Mouse (Mus musculus) hindbrain, embryonic 16.5 days (tissue): ENCODE results near the gene Ccdc137. TPM values are rescaled to one million over a fixed set of nuclear protein-coding genes. Genes with fewer than 3 reads are reported as not detected.

Experiments used
- ATAC-seq: fragments of 200-750 bp; cut with Nextera tagmentation; 2 replicates; pipeline ENCODE4 v1.8.0; 2017; ENCODE audit warnings: moderate TSS enrichment, moderate library complexity
- H3K27ac ChIP-seq: fragments of 300-500 bp; sonication (generic); 2 replicates; pipeline ENCODE4 v1.5.1; 2014; ENCODE audit warnings: low read depth, mild to moderate bottlenecking, control low read depth, low read length, moderate library complexity
- H3K27me3 ChIP-seq: fragments of 300-500 bp; sonication (generic); replicated peaks from 2 replicates; pipeline ENCODE4 v1.6.1; 2014; ENCODE audit warnings: low read length; ENCODE audit not compliant: control insufficient read depth, insufficient read depth
- H3K36me3 ChIP-seq: fragments of 300-500 bp; sonication (generic); 2 replicates; pipeline ENCODE4 v1.6.1; 2014; ENCODE audit warnings: mild to moderate bottlenecking, low read length, moderate library complexity, mixed read lengths; ENCODE audit not compliant: control insufficient read depth, insufficient read depth
- H3K4me1 ChIP-seq: fragments of 300-500 bp; sonication (generic); 2 replicates; pipeline ENCODE4 v1.6.1; 2014; ENCODE audit warnings: low read depth, low read length; ENCODE audit not compliant: control insufficient read depth, insufficient read depth
- H3K4me2 ChIP-seq: fragments of 300-500 bp; sonication (generic); 2 replicates; pipeline ENCODE4 v1.6.1; 2014; ENCODE audit warnings: mild to moderate bottlenecking, low read length, control low read depth, moderate library complexity
- H3K4me3 ChIP-seq: fragments of 300-500 bp; sonication (generic); 2 replicates; pipeline ENCODE4 v1.5.1; 2014; ENCODE audit warnings: mild to moderate bottlenecking, low read length, control low read depth, moderate library complexity
- H3K9ac ChIP-seq: fragments of 300-500 bp; sonication (generic); 2 replicates; pipeline ENCODE4 v1.6.1; 2014; ENCODE audit warnings: low read depth, mild to moderate bottlenecking, control low read depth, low read length, moderate library complexity
- H3K9me3 ChIP-seq: fragments of 300-500 bp; sonication (generic); 2 replicates; pipeline ENCODE4 v1.6.1; 2014; ENCODE audit warnings: mild to moderate bottlenecking, low read length, moderate library complexity; ENCODE audit not compliant: control insufficient read depth
- WGBS: fragments of 180-500 bp; shearing (Covaris S2); extraction: QIAGEN DNeasy Blood & Tissue Kit; methylation state at CpG from one replicate; pipeline ENCODE4 v1.1.7; 2014; 5-methylcytosine and 5-hydroxymethylcytosine counted together
- polyA plus RNA-seq: library from polyadenylated mRNA; unstranded; fragments of >200 nt; fragmentation: Nextera tagmentation; extraction: Ambion mirVana; gene quantifications from 2 replicates; pipeline ENCODE4 v1.2.1, GENCODE M21; 2015

The Ccdc137 gene
- polyA plus RNA-seq, 1 experiment from 2014 or later: 23.5 TPM

GRCm38 (mm10) chr11:120512790-120513453 lies 55.0 kb downstream of the Ccdc137 start:
- no peak overlapping the region for H3K27ac ChIP-seq
- no peaks in the 10 kb centered on the region for H3K9me3 ChIP-seq
- ATAC-seq: no peak
- H3K4me3 ChIP-seq: no peak overlapping the region
- no peaks in the 10 kb centered on the region for H3K36me3 ChIP-seq
- peaks cover 5% of the 10 kb centered on the region; the same call in 1 of the 2 replicates for H3K4me1 ChIP-seq
- no peak overlapping the region; the same call in 1 of the 2 replicates for H3K9ac ChIP-seq
- WGBS: 32% methylated on average over 6 of the region's 6 CpGs
- H3K27me3 ChIP-seq: no peaks in the 10 kb centered on the region
- no peak overlapping the region for H3K4me2 ChIP-seq

Other genes with a start within 250 kb of the Ccdc137 start
- 7.8 and 9.7 TPM in 2 replicates for gene Bahcc1, start 225.2 kb upstream of the Ccdc137 start, polyA plus RNA-seq
- 4,199 and 4,222 TPM in 2 replicates for gene Actg1, start 109.6 kb upstream of the Ccdc137 start, polyA plus RNA-seq
- 0.66 and 1.6 TPM in 2 replicates for gene Fscn2, start 96.6 kb upstream of the Ccdc137 start, polyA plus RNA-seq
- 103 and 109 TPM in 2 replicates for gene Faap100, start 79.4 kb upstream of the Ccdc137 start, polyA plus RNA-seq
- 28.7 and 33.2 TPM in 2 replicates for gene Nploc4, start 20.4 kb upstream of the Ccdc137 start, polyA plus RNA-seq
- not detected in 2 replicates for gene Tspan10, start 15.5 kb upstream of the Ccdc137 start, polyA plus RNA-seq
- 0.30 TPM in 1 of 2 replicates, not detected in the other for gene Pde6g, start 4.6 kb upstream of the Ccdc137 start, polyA plus RNA-seq
- gene Oxld1, start within 50 bp of the Ccdc137 start, polyA plus RNA-seq: 10.8 and 15.8 TPM in 2 replicates
- gene Arl16, start 9.5 kb downstream of the Ccdc137 start, polyA plus RNA-seq: 60.5 and 68.1 TPM in 2 replicates
- gene Mrpl12, start 26.5 kb downstream of the Ccdc137 start, polyA plus RNA-seq: 135 and 137 TPM in 2 replicates
- 31.2 and 31.5 TPM in 2 replicates for gene Slc25a10, start 33.7 kb downstream of the Ccdc137 start, polyA plus RNA-seq
- gene Gcgr, start 72.6 kb downstream of the Ccdc137 start, polyA plus RNA-seq: 0.92 and 1.0 TPM in 2 replicates
- gene Mcrip1, start 91.6 kb downstream of the Ccdc137 start, polyA plus RNA-seq: 243 and 245 TPM in 2 replicates
- gene Ppp1r27, start 93.0 kb downstream of the Ccdc137 start, polyA plus RNA-seq: 0.64 TPM in 1 of 2 replicates, not detected in the other
- 252 and 298 TPM in 2 replicates for gene P4hb, start 115.1 kb downstream of the Ccdc137 start, polyA plus RNA-seq
- 501 and 544 TPM in 2 replicates for gene Arhgdia, start 123.5 kb downstream of the Ccdc137 start, polyA plus RNA-seq
- gene Alyref, start 140.2 kb downstream of the Ccdc137 start, polyA plus RNA-seq: 55.8 and 202 TPM in 2 replicates
- gene Anapc11, start 140.3 kb downstream of the Ccdc137 start, polyA plus RNA-seq: 194 and 203 TPM in 2 replicates
- gene Npb, start 150.4 kb downstream of the Ccdc137 start, polyA plus RNA-seq: 0.99 and 1.00 TPM in 2 replicates
- 236 and 242 TPM in 2 replicates for gene Pcyt2, start 159.8 kb downstream of the Ccdc137 start, polyA plus RNA-seq
- 39.4 and 41.3 TPM in 2 replicates for gene Sirt7, start 167.1 kb downstream of the Ccdc137 start, polyA plus RNA-seq
- 25.4 and 34.6 TPM in 2 replicates for gene Mafg, start 175.5 kb downstream of the Ccdc137 start, polyA plus RNA-seq
- 18.0 and 20.0 TPM in 2 replicates for gene Pycr1, start 185.7 kb downstream of the Ccdc137 start, polyA plus RNA-seq
- 1.1 and 2.4 TPM in 2 replicates for gene Myadml2, start 190.0 kb downstream of the Ccdc137 start, polyA plus RNA-seq
- gene Notum, start 203.1 kb downstream of the Ccdc137 start, polyA plus RNA-seq: 3.1 and 3.8 TPM in 2 replicates
- 146 and 151 TPM in 2 replicates for gene Aspscr1, start 214.9 kb downstream of the Ccdc137 start, polyA plus RNA-seq